22 mouse cellular contexts compared by ENCODE assay signal in genomic region chr8:107621136-107621535, GRCm38 (mm10). TPM values are rescaled to one million over a fixed set of nuclear protein-coding genes. Genes with fewer than 3 reads are reported as not detected.
DNase-seq lines count a peak whose midpoint lies in the region; ATAC-seq and TF ChIP-seq lines count a peak whose summit lies in the region.
"Had no signal": no experiment of that assay in that cellular context is flagged by ENCODE, and none has a peak within 500 bp of the region (broad histone marks: within the 10 kb centered on the region; RNA-seq: fewer than 3 reads in every experiment).

No protein-coding gene starts in this region.

- no peaks in the 10 kb centered on the region for H3K27me3 ChIP-seq in forebrain, embryonic 13.5 days
- H3K27me3 ChIP-seq: CH12.LX; heart, embryonic 15.5 days; hindbrain, embryonic 15.5 days; intestine, embryonic 15.5 days had no signal

- in situ Hi-C loops in ES-E14 (cut with MboI; ENCODE audit: low sequenced_read_pairs in 2 of 2, unreplicated experiment in 2 of 2), result no loop called here

- H3K27ac ChIP-seq in ES-E14 (ENCODE audit: insufficient read depth, low read depth, low read length, poor library complexity, severe bottlenecking), result no peak overlapping the region
- H3K27ac ChIP-seq in forebrain, embryonic 13.5 days, result no peak overlapping the region
- H3K27ac ChIP-seq: heart, adult 2 months; heart, embryonic 15.5 days; hindbrain, embryonic 15.5 days; intestine, embryonic 15.5 days had no signal

- H3K9me3 ChIP-seq in ES-E14 (ENCODE audit: control insufficient read depth, insufficient read depth, low read depth, low read length), result no peaks in the 10 kb centered on the region
- no peaks in the 10 kb centered on the region for H3K9me3 ChIP-seq in forebrain, embryonic 13.5 days (replicated peaks)
- H3K9me3 ChIP-seq: heart, embryonic 15.5 days; hindbrain, embryonic 15.5 days; intestine, embryonic 15.5 days had no signal

- no peaks in the 10 kb centered on the region for H3K4me1 ChIP-seq in ES-E14 (ENCODE audit: control insufficient read depth in 2 of 2, insufficient read depth in 2 of 2, low read length in 2 of 2, poor library complexity in 1 of 2)
- H3K4me1 ChIP-seq in forebrain, embryonic 13.5 days, result no peaks in the 10 kb centered on the region
- H3K4me1 ChIP-seq: hindbrain, embryonic 15.5 days; intestine, embryonic 15.5 days had no signal

- no peak overlapping the region for H3K4me2 ChIP-seq in forebrain, embryonic 13.5 days
- H3K4me2 ChIP-seq: heart, embryonic 15.5 days; hindbrain, embryonic 15.5 days; intestine, embryonic 15.5 days had no signal

- H3K36me3 ChIP-seq in ES-E14 (ENCODE audit: control insufficient read depth, insufficient read depth, low read length, poor library complexity, severe bottlenecking), result no peaks in the 10 kb centered on the region
- no peaks in the 10 kb centered on the region for H3K36me3 ChIP-seq in forebrain, embryonic 13.5 days (ENCODE audit: poor library complexity, severe bottlenecking)
- H3K36me3 ChIP-seq: heart, embryonic 15.5 days; hindbrain, embryonic 15.5 days; intestine, embryonic 15.5 days had no signal

- no peak overlapping the region for H3K9ac ChIP-seq in ES-E14 (ENCODE audit: insufficient read depth, low read depth, low read length, poor library complexity, severe bottlenecking)
- no peak overlapping the region for H3K9ac ChIP-seq in forebrain, embryonic 13.5 days
- H3K9ac ChIP-seq: heart, embryonic 15.5 days; hindbrain, embryonic 15.5 days; intestine, embryonic 15.5 days had no signal

- ATAC-seq in forebrain, embryonic 13.5 days, result no peak
- ATAC-seq: intestine, embryonic 15.5 days had no signal

- DNase-seq in adrenal gland, adult (ENCODE audit: inconsistent age in 2 of 2, low spot score in 1 of 2), result peak; percentile 51 to 58
- DNase-seq in adrenal gland, postnatal 4 days (ENCODE audit: low spot score in 2 of 2), result no peak
- DNase-seq in ES-E14 (ENCODE audit: low read depth, low spot score), result no peak
- DNase-seq in adrenal gland, adult 2 months, result peak; percentile 48
- DNase-seq in c-Kit-positive CD71-positive TER-119-positive erythroid progenitor cells, embryonic 14.5 days (ENCODE audit: low spot score), result peak; percentile 14
- DNase-seq in frontal cortex, postnatal 10 days (ENCODE audit: low spot score in 2 of 2), result no peak
- DNase-seq in urinary bladder, postnatal 4 days (ENCODE audit: low spot score in 2 of 2), result no peak
- DNase-seq: cerebellum, adult 8-10 months; gastrocnemius, postnatal 10 days; heart, adult 2 months; heart, postnatal 4 days; kidney, adult 9 months; kidney, postnatal 4 days; left cerebral cortex, postnatal 4 days; midbrain, embryonic 14.5 days; right cerebral cortex, postnatal 14 days; thymus, adult 2 months had no signal

- 66% methylated on average over 3 of the region's 3 CpGs for WGBS in forebrain, embryonic 13.5 days

- no peak overlapping the region for H3K4me3 ChIP-seq in ES-E14 (ENCODE audit: insufficient read depth in 1 of 2, low read depth in 1 of 2, low read length in 2 of 2, poor library complexity in 1 of 2, severe bottlenecking in 1 of 2)
- H3K4me3 ChIP-seq in forebrain, embryonic 13.5 days, result no peak overlapping the region
- H3K4me3 ChIP-seq: heart, adult 2 months; heart, embryonic 15.5 days; hindbrain, embryonic 15.5 days; intestine, embryonic 15.5 days had no signal

TF ChIP-seq in ES-E14, 5 proteins besides CTCF, POLR2A, EP300 and RAD21:
- TF ChIP-seq ZNF384 (IDR thresholded peaks at IDR 0.05; ENCODE audit: low read depth, low read length) (no peak), MAFK (IDR thresholded peaks at IDR 0.05; ENCODE audit: insufficient read depth, low read depth, low read length) (0 out of 2 replicates have a peak, but pooled peaks have one; percentile 13)

RNA-seq across cellular contexts. Expression of gene Psmd7, which starts 32.9 kb away (rescaled TPM):
- 10 to 100 TPM; 87.4 to 89.7 TPM for total RNA-seq in adrenal gland, postnatal 4 days (2021)
- total RNA-seq in ES-E14 (2012; rRNA removed), result 125 and 150 TPM in 2 replicates
- 100 to 1,000 TPM; 110 to 115 TPM for total RNA-seq in adrenal gland, adult 2 months (2021)
- 33.0 and 37.1 TPM in 2 replicates for polyA plus RNA-seq in adrenal gland, adult 2 months (2012; rRNA removed)
- polyA plus RNA-seq in forebrain, embryonic 13.5 days (2015; fragmentation: Nextera tagmentation; extraction: Ambion mirVana), result 268 and 274 TPM in 2 replicates

Comparison
In these comparisons a context has a peak if more than half of its experiments do, and no peak if none do; other contexts are left out.
1. DNase-seq: peak in adrenal gland, adult (2 of 2), adrenal gland, adult 2 months (single experiment) and c-Kit-positive CD71-positive TER-119-positive erythroid progenitor cells, embryonic 14.5 days (single experiment); none in adrenal gland, postnatal 4 days (0 of 2), ES-E14 (single experiment), frontal cortex, postnatal 10 days (0 of 2) and urinary bladder, postnatal 4 days (0 of 2).